Mouse (Mus musculus) splenic B cell, adult 2 months (primary cell): ENCODE data around the gene Cdhr4.
"Not testable (repeated sequence)": the region's sequence is repeated elsewhere in the genome, so short reads cannot be mapped to it uniquely, and the experiment has no call there.

Experiments
- DNase-seq: peaks from one replicate; pipeline ENCODE4 v3.0.0-alpha.2; 2011; ENCODE audit warnings: low read depth, low spot score
- H3K27me3 ChIP-seq: 2 replicates; pipeline ENCODE4 v1.6.1; 2012; ENCODE audit warnings: mild to moderate bottlenecking, low read length, moderate library complexity, mixed read lengths; ENCODE audit not compliant: control insufficient read depth, poor library complexity, insufficient read depth, severe bottlenecking
- H3K36me3 ChIP-seq: 2 replicates; pipeline ENCODE4 v1.6.1; 2012; ENCODE audit warnings: mild to moderate bottlenecking, low read length, moderate library complexity, mixed read lengths; ENCODE audit not compliant: control insufficient read depth, poor library complexity, insufficient read depth, severe bottlenecking

Gene Cdhr4

DNA sequence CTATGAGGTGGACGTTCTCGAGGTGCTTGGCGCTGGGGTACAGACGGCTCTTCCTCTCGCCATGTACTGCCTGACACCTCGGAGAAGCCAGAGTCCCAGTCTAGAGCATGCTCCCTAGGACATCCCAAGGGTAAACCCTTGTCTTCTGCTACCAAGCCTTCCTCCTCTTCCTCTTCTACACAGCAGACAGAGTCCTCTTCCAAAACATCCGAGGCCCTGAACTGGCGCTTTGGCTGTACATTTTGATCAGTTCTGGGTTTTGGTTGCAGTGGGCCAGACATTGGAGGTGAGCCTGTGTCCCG, 7.6 kb upstream of the Cdhr4 start:
- H3K27me3 ChIP-seq, result no peaks in the 10 kb centered on the region
- DNase-seq, result no peak

GRCm38 (mm10) chr9:107985131-107986119, 6.9 kb upstream of the Cdhr4 start, which contains the start of gene Inka1:
Inka1 (minus strand) TSS chr9:107985879.
- Histone ChIP-seq H3K36me3 (no peaks in the 10 kb centered on the region; the same call in 1 of the 2 replicates), H3K27me3 (no peaks in the 10 kb centered on the region)
- DNase-seq, result peak; percentile 91

More for the DNA sequence above, 7.6 kb upstream of the Cdhr4 start:
- no peaks in the 10 kb centered on the region; the same call in 1 of the 2 replicates for H3K36me3 ChIP-seq

DNA sequence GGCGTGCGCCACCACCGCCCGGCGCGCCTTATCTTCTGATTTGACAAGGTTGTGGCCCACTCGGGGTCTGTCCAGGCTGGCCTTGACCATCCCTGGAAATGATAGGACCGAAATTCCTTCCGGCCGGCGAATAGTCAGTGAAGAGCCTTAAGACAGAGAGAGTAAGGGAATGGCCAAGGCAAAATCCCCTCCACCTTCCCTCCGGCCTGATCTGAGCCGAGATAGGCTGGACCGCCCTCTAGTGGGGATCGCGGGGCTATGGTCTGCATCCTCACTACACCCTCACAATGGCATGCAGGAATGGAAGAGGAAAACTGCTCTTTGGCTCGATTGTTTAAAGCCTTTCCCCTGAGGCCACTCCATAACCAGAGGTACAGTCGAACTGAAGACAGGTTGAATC, 5.9 kb upstream of the Cdhr4 start:
- DNase-seq, result peak; percentile 88
- Histone ChIP-seq H3K27me3 (no peaks in the 10 kb centered on the region), H3K36me3 (no peaks in the 10 kb centered on the region; the same call in 1 of the 2 replicates)

GRCm38 (mm10) chr9:107987950-107988349, 4.3 kb upstream of the Cdhr4 start:
- Histone ChIP-seq H3K36me3 (no peaks in the 10 kb centered on the region), H3K27me3 (no peaks in the 10 kb centered on the region)
- no peak for DNase-seq

- Histone ChIP-seq H3K36me3 (no peaks in the 10 kb centered on the region), H3K27me3 (no peaks in the 10 kb centered on the region)
- DNase-seq, result no peak
Observed at GRCm38 (mm10) chr9:107993013-107993412, 716 bp downstream of the Cdhr4 start.

- no peaks in the 10 kb centered on the region for H3K36me3 ChIP-seq
- H3K27me3 ChIP-seq, result no peaks in the 10 kb centered on the region
- DNase-seq, result no peak
Observed at GRCm38 (mm10) chr9:107994464-107994863, 2.2 kb downstream of the Cdhr4 start.

- no peaks in the 10 kb centered on the region for H3K27me3 ChIP-seq
- no peaks in the 10 kb centered on the region for H3K36me3 ChIP-seq
- no peak for DNase-seq
Observed at GRCm38 (mm10) chr9:107995513-107995912, 3.2 kb downstream of the Cdhr4 start.

- Histone ChIP-seq H3K27me3 (no peaks in the 10 kb centered on the region), H3K36me3 (no peaks in the 10 kb centered on the region)
- no peak for DNase-seq
Observed at GRCm38 (mm10) chr9:107996049-107996448, 3.8 kb downstream of the Cdhr4 start, which contains the start of gene Gm20662. Gm20662 (plus strand) TSS chr9:107996349.

DNA sequence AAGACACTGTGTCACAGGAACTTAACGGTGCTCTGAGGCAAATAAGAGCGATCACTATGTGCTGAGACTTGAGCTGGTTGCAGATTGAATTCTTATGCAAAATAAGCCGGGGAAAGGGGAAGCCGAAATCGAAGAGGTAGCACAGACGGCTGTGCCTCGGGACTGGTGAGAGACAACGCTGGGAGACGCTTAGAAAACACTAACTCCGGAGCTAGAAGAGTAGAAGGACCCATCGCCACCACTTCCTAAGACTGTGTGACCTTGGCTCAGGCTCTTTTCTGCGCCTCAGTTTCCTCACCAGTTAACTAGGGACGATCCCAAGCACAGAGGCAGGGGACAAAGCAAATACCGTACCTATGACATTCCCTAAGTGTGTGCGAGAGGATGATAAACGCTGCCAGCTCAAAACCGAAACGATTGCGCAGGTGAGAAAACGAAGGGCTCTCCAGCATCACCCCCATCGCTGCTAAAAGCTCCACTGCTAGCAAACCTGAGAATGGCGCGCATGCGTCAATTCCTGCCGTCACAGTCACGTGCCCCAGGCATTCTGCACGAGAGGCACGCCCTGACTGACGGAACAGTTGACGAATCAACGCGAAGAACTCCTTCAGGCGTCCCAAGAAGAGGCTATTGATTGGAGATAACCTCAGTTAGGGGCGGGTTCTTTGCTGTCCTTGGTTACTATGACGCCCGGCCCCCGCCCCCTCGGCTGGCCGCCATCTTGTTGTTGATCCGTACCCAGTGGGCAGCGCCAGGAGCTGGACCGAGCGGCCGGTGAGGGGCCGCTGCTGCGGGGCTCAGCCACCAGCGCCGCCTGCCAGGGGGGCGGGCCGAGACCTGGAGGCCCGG, 9.8 kb downstream of the Cdhr4 start, which contains the start of gene Ip6k1:
Gene Ip6k1, plus strand, starts transcription at position 580 of the 849 bp plus-strand sequence.
- Histone ChIP-seq H3K27me3 (no peaks in the 10 kb centered on the region; the same call in 1 of the 2 replicates), H3K36me3 (no peaks in the 10 kb centered on the region)
- peak; percentile 100 for DNase-seq

GRCm38 (mm10) chr9:108002778-108003530, 10.7 kb downstream of the Cdhr4 start:
- no peaks in the 10 kb centered on the region; the same call in 1 of the 2 replicates for H3K27me3 ChIP-seq
- no peaks in the 10 kb centered on the region for H3K36me3 ChIP-seq
- DNase-seq, result no peak

DNA sequence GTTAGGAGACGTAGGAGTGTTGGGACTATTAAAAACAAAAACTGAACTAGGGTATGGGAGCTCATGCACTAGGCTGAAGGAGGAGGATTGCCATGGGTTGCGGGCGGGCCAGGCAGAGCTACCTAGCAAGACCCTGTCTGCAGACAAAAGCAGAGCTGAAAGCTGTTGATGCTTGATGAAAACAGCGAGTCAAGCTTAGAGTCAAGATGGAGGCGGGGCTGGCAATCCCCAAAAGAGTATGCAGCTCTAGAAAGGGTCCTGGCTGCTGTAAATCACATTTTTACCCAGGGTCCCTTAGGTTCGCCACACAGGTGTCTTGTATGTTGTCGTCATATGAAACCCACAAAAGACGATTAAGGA, 11.2 kb downstream of the Cdhr4 start:
- Histone ChIP-seq H3K36me3 (no peaks in the 10 kb centered on the region), H3K27me3 (no peaks in the 10 kb centered on the region; the same call in 1 of the 2 replicates)
- peak; percentile 37 for DNase-seq

DNA sequence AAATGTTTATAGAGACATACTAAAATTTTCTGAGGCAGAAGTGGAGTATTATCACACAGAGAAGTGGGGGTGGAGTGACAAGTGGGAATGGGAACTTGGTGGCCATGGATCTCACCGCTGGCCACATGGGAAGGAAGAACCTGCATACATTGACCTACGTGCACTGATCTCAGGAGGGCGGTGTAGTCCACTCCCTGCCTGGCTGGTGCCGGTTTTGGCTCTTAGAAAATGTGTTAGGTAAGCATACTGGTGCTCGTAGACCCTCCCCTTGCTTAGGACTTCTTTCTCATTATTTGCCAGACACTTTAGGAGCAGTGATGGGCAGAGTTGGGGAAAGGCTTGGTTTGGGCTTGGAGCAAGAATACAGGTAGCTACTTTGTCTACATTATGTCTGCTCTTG, 15.7 kb downstream of the Cdhr4 start:
- H3K36me3 ChIP-seq, result no peaks in the 10 kb centered on the region
- DNase-seq, result no peak
- H3K27me3 ChIP-seq, result no peaks in the 10 kb centered on the region; the same call in 1 of the 2 replicates

GRCm38 (mm10) chr9:108010385-108010784, 18.1 kb downstream of the Cdhr4 start:
- no peak for DNase-seq
- H3K36me3 ChIP-seq, result 0 out of 2 replicates have a peak, but pooled peaks cover 4% of the 10 kb centered on the region
- no peaks in the 10 kb centered on the region for H3K27me3 ChIP-seq

GRCm38 (mm10) chr9:108013577-108013976, 21.3 kb downstream of the Cdhr4 start:
- DNase-seq, result peak; percentile 24
- not testable (repeated sequence) for H3K36me3 ChIP-seq, H3K27me3 ChIP-seq
